Mouse (Mus musculus) frontal cortex, adult 2 months (tissue): ENCODE data around the gene Wnt4. TPM values are rescaled to one million over a fixed set of nuclear protein-coding genes. Genes with fewer than 3 reads are reported as not detected.
A peak's percentile ranks its signal among the peaks of the same experiment; 100 is the strongest.

Source experiments
- DNase-seq, 2 experiments: peaks; one replicate each; pipeline ENCODE4 v3.0.0; 2022; ENCODE audit warnings: low spot score in 1 of 2; ENCODE audit errors: extremely low spot score in 1 of 2
- polyA plus RNA-seq: library from polyadenylated mRNA; depleted of rRNA; stranded (reverse); fragments of >200 nt; gene quantifications from 2 replicates; pipeline ENCODE4 v1.2.3, GENCODE M21; 2012; rRNA removed

Gene Wnt4
- 8.7 and 9.6 TPM in 2 replicates for polyA plus RNA-seq

- no peak for DNase-seq
Observed at GRCm38 (mm10) chr4:137277166-137277513, at the start of gene Wnt4. TSS of gene Wnt4 (plus strand) at chr4:137277489.

- no peak for DNase-seq
Observed at GRCm38 (mm10) chr4:137228566-137229115, 48.6 kb upstream of the Wnt4 start.

- DNase-seq: no peak
Observed at GRCm38 (mm10) chr4:137231494-137232470, 45.5 kb upstream of the Wnt4 start.

- no peak for DNase-seq
Observed at GRCm38 (mm10) chr4:137233632-137234031, 43.7 kb upstream of the Wnt4 start.

GRCm38 (mm10) chr4:137234444-137234843, 42.8 kb upstream of the Wnt4 start:
- no peak for DNase-seq

GRCm38 (mm10) chr4:137235368-137235767, 41.9 kb upstream of the Wnt4 start:
- DNase-seq: peak in 1 of 2 experiments; percentile 47

GRCm38 (mm10) chr4:137244883-137245282, 32.4 kb upstream of the Wnt4 start:
- no peak for DNase-seq

- no peak for DNase-seq
Observed at GRCm38 (mm10) chr4:137250333-137250732, 27.0 kb upstream of the Wnt4 start.

GRCm38 (mm10) chr4:137250849-137251248, 26.4 kb upstream of the Wnt4 start:
- peak; percentile 50 to 70 for DNase-seq

GRCm38 (mm10) chr4:137253601-137254000, 23.7 kb upstream of the Wnt4 start:
- DNase-seq: no peak

- DNase-seq: no peak
Observed at GRCm38 (mm10) chr4:137254206-137254976, 22.9 kb upstream of the Wnt4 start.

- DNase-seq: no peak
Observed at GRCm38 (mm10) chr4:137255568-137255967, 21.7 kb upstream of the Wnt4 start.

- DNase-seq: no peak
Observed at GRCm38 (mm10) chr4:137261826-137262225, 15.5 kb upstream of the Wnt4 start.

- DNase-seq: no peak
Observed at GRCm38 (mm10) chr4:137264066-137264465, 13.2 kb upstream of the Wnt4 start.

- DNase-seq: no peak
Observed at GRCm38 (mm10) chr4:137265116-137265515, 12.2 kb upstream of the Wnt4 start.

GRCm38 (mm10) chr4:137268541-137268940, 8.7 kb upstream of the Wnt4 start:
- no peak for DNase-seq

- no peak for DNase-seq
Observed at GRCm38 (mm10) chr4:137271856-137272255, 5.4 kb upstream of the Wnt4 start.

- DNase-seq: no peak
Observed at GRCm38 (mm10) chr4:137274304-137274703, 3.0 kb upstream of the Wnt4 start.

GRCm38 (mm10) chr4:137276443-137277165, 685 bp upstream of the Wnt4 start:
- DNase-seq: peak in 1 of 2 experiments; percentile 59

GRCm38 (mm10) chr4:137277600-137278143, 383 bp downstream of the Wnt4 start:
- no peak for DNase-seq
